Mouse (Mus musculus): ENCODE data around the gene Pi4ka. TPM values are rescaled to one million over a fixed set of nuclear protein-coding genes. Genes with fewer than 3 reads are reported as not detected.
A peak's percentile ranks its signal among the peaks of the same experiment; 100 is the strongest.
"Not testable (repeated sequence)": the region's sequence is repeated elsewhere in the genome, so short reads cannot be mapped to it uniquely, and the experiment has no call there.

Pi4ka gene
- total RNA-seq, 2 experiments from 2014 or later = 346 to 353 TPM

- intact Hi-C loops (cut with DNase I) = no loop called here
- no peak for DNase-seq (ENCODE audit: low spot score in 2 of 2)
Measured at GRCm38 (mm10) chr16:17244996-17245395, 161.1 kb downstream of the Pi4ka start.

DNA sequence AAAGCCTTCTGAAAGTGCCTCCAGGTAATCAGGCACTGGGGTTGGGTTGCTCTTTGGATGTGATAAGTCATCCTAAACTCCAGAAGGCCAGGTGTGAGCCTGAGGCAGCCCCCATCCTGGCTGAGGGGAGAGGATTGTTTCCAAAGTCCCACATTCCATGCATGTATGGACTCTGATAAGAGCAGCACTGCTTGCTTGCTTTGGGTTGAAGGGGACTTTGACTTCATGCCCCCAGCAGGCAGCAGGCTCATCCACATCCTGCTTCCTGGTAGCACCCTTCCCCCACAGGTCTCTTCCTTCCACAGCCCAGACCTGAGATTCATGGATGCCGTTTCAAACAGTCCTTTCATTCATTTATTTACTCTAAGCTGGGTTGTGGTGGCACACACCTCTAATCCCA, 162.4 kb downstream of the Pi4ka start:
- intact Hi-C loops (cut with DNase I) = no loop called here
- no peak for DNase-seq (ENCODE audit: low spot score in 2 of 2)

DNA sequence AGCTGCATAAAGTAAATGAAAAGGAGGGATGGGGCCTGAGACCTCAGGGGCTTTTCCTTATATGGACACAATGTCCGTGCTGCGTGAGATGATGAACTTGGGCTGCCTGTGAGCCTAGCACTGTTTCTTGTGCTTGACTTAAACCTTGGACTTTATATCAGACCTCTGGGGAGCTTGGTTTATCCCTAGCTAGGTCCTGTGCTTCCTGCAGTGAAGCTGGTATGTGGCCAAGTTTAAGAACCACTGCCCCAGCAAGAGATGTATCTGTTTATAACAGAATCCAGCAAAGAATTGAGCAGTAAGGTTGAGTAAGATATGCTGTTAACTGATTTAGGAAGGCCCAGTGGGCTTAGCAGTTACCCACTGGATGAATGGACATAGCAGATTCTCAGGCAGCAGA, 166.7 kb downstream of the Pi4ka start:
- intact Hi-C loops (cut with DNase I) = no loop called here
- DNase-seq (ENCODE audit: low spot score in 2 of 2) = no peak

DNA sequence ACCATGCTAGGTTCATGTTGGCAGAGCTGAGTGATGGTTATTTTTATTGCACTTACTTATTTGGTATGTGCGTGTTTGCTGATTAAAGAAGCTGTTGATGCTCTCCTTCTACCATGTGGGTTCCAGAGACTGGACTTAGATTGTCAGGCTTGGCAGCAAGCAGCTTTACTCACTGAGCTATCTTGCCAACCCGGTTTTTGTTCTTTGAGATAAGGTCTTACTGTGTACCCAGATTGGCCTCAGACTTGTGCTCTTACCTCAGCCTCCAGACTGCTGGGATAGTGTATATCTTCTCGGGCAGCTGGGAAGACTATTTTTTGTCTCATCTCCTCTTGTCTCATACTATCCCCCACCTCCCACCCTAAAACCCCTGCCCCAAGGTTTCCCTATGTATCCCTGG, 168.5 kb downstream of the Pi4ka start:
- intact Hi-C loops (cut with DNase I) = no loop called here
- DNase-seq (ENCODE audit: low spot score in 2 of 2) = no peak

GRCm38 (mm10) chr16:17234916-17235665, 171.0 kb downstream of the Pi4ka start:
- intact Hi-C loops (cut with DNase I) = loop anchor here (5.0 kb wide), 1 partner anchor 42 kb away; the partner anchor contains the start of gene Tmem191c
- peak; percentile 55 for DNase-seq (ENCODE audit: low spot score in 2 of 2)

GRCm38 (mm10) chr16:17234499-17234895, 171.6 kb downstream of the Pi4ka start:
- intact Hi-C loops (cut with DNase I) = loop anchor here (5.0 kb wide), 1 partner anchor 43 kb away; the partner anchor contains the start of gene Tmem191c
- peak; percentile 47 to 60 for DNase-seq (ENCODE audit: low spot score in 2 of 2)

GRCm38 (mm10) chr16:17233702-17234498, 172.2 kb downstream of the Pi4ka start:
- DNase-seq (ENCODE audit: low spot score in 2 of 2) = peak; percentile 39 to 43
- intact Hi-C loops (cut with DNase I) = loop anchor here (5.0 kb wide), 1 partner anchor 43 kb away; the partner anchor contains the start of gene Tmem191c

DNA sequence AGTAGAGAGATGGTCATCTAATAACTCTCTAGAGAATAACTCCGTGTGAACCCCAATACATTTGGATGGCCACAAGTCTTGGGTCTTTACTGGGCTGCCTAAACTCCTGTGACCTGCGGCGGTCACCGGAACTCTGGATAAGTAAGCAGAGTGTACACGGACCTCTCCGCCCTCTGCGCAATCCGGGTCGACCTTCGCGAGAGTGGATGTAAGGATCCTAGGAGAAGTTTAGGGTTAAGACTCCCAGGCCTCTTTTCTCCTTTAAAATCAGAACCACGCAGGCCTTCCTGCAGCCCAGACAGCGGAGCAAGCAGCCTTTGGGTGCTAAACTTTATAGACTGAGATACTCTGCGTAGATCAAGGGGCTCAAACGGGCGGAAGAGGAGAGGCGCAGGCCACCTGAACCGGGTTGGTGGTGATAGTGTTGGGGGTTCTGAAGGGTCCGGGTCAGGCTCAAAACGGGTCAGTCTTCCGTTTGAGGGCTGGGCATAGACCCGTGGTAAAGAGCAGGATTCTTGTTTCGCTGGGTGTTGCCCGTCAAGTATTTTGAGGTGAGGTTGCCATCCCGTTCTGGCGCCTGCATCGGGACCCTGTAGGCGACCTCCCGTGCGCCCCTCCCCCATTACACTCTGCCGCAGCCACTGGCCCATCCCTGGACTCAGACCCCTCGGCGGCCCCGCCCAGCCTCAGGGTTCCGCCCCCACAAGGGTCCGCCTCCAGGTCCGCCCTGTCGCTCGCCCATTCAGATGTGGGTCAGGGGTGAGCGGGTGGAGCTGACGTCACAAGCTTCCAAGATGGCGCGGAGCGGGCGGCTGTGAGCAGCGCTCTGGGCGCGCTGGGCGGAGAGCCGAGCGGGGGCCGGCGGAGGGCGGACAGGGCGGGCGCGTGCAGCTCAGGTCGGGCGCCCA, 173.1 kb downstream of the Pi4ka start, which contains the start of gene Hic2:
Hic2 (plus strand) TSS at position 779 of the 908 bp plus-strand sequence.
- DNase-seq (ENCODE audit: low spot score in 2 of 2) = peak; percentile 89
- intact Hi-C loops (cut with DNase I) = loop anchor here (5.0 kb wide), 1 partner anchor 44 kb away; the partner anchor contains the start of gene Tmem191c

DNA sequence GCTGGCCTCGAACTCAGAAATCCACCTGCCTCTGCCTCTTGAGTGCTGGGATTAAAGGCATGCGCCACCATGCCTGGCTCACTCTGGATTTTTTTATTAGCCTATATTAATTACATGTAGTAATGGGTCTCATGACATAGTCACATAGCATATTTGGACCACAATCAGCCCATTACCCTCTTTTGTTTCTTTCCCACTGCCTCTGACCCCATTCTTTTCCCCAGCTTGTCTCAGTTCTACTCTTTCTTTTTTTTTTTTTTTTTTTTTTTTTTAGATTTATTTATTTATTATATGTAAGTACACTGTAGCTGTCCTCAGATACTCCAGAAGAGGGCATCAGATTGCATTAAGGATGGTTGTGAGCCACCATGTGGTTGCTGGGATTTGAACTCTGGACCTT, 174.6 kb downstream of the Pi4ka start:
- intact Hi-C loops (cut with DNase I) = loop anchor here (5.0 kb wide), 1 partner anchor 46 kb away; the partner anchor contains the start of gene Tmem191c

More for the DNA sequence above, 174.6 kb downstream of the Pi4ka start:
- DNase-seq (ENCODE audit: low spot score in 2 of 2) = not testable (repeated sequence)

Other genes starting within 250 kb of the Pi4ka start
- gene Ube2l3, start 203.7 kb downstream of the Pi4ka start, total RNA-seq (2021) = 100 to 1,000 TPM; 123 to 145 TPM
- gene Rimbp3, start 197.7 kb downstream of the Pi4ka start, total RNA-seq (2021) = 1 to 10 TPM; 1.7 to 2.0 TPM
- gene Hic2, start 172.7 kb downstream of the Pi4ka start, total RNA-seq (2021) = 1 to 10 TPM; 5.3 to 5.4 TPM
- 100 to 1,000 TPM; 102 to 115 TPM for gene Tmem191c, start 130.2 kb downstream of the Pi4ka start, total RNA-seq (2021)
- 1 to 10 TPM; 1.9 to 2.5 TPM for gene Serpind1, start 74.9 kb downstream of the Pi4ka start, total RNA-seq (2021)
- 10 to 100 TPM; 19.7 to 20.5 TPM for gene Snap29, start 328 bp downstream of the Pi4ka start, total RNA-seq (2021)
- gene Crkl, start 45.7 kb upstream of the Pi4ka start, total RNA-seq (2021) = 10 to 100 TPM; 30.8 to 34.0 TPM
- 100 to 1,000 TPM; 105 to 133 TPM for gene Aifm3, start 83.3 kb upstream of the Pi4ka start, total RNA-seq (2021)
- gene Lztr1, start 102.4 kb upstream of the Pi4ka start, total RNA-seq (2021) = 100 to 1,000 TPM; 151 to 156 TPM
- gene Thap7, start 124.8 kb upstream of the Pi4ka start, total RNA-seq (2021) = 10 to 100 TPM; 42.9 to 49.3 TPM
- gene Lrrc74b, start 154.9 kb upstream of the Pi4ka start, total RNA-seq (2021) = under 1 TPM; 0.42 to 0.72 TPM
- gene P2rx6, start 155.6 kb upstream of the Pi4ka start, total RNA-seq (2021) = 1 to 10 TPM; 1.0 TPM
- gene Slc7a4, start 176.9 kb upstream of the Pi4ka start, total RNA-seq (2021) = 100 to 1,000 TPM in 1 of 2 experiments, 10 to 100 TPM in 1; 89.6 to 101 TPM
- 10 to 100 TPM; 43.6 to 80.2 TPM for gene Smpd4, start 213.0 kb upstream of the Pi4ka start, total RNA-seq (2021)
- gene Ccdc74a, start 240.2 kb upstream of the Pi4ka start, total RNA-seq (2021) = 10 to 100 TPM; 25.5 to 25.8 TPM